Mouse (Mus musculus) kidney, adult 2 months (tissue): ENCODE data around the gene Usp54.

ENCODE experiments used
- CTCF ChIP-seq: fragments of 200-500 bp; conservative IDR thresholded peaks from 2 replicates; pipeline ENCODE4 v1.5.1; 2011; ENCODE audit warnings: low read depth, mild to moderate bottlenecking, control low read depth, low read length, moderate library complexity, mixed read lengths; ENCODE audit not compliant: insufficient read depth, insufficient read length
- POLR2A ChIP-seq: fragments of 200-500 bp; IDR thresholded peaks from one replicate; pipeline ENCODE4 v1.6.1; 2011; ENCODE audit warnings: low read depth, low read length, control low read depth

- TF ChIP-seq POLR2A (no peak), CTCF (no peak)
Measured at GRCm38 (mm10) chr14:20610146-20610545, 30.7 kb downstream of the Usp54 start.
